Mouse (Mus musculus) intestine, embryonic 16.5 days (tissue): ENCODE data around the gene Usp49. TPM values are rescaled to one million over a fixed set of nuclear protein-coding genes. Genes with fewer than 3 reads are reported as not detected.
A peak's percentile ranks its signal among the peaks of the same experiment; 100 is the strongest.
"Not testable (repeated sequence)": the region's sequence is repeated elsewhere in the genome, so short reads cannot be mapped to it uniquely, and the experiment has no call there.

Experiments used
- ATAC-seq: fragments of 200-750 bp; cut with Nextera tagmentation; 2 replicates; pipeline ENCODE4 v1.8.0; 2017; ENCODE audit warnings: moderate TSS enrichment, moderate library complexity
- H3K27ac ChIP-seq: fragments of 300-500 bp; sonication (generic); 2 replicates; pipeline ENCODE4 v1.5.1; 2014; ENCODE audit warnings: mild to moderate bottlenecking, low read length
- H3K27me3 ChIP-seq: fragments of 300-500 bp; sonication (generic); replicated peaks from 2 replicates; pipeline ENCODE4 v1.6.1; 2014; ENCODE audit warnings: low read length, control low read depth, mixed read lengths; ENCODE audit not compliant: control insufficient read depth, insufficient read depth
- H3K36me3 ChIP-seq: fragments of 300-500 bp; sonication (generic); 2 replicates; pipeline ENCODE4 v1.6.1; 2014; ENCODE audit warnings: low read length, control low read depth; ENCODE audit not compliant: control insufficient read depth, insufficient read depth
- H3K4me1 ChIP-seq: fragments of 300-500 bp; sonication (generic); 2 replicates; pipeline ENCODE4 v1.6.1; 2014; ENCODE audit warnings: low read length, control low read depth, mixed read lengths; ENCODE audit not compliant: control insufficient read depth, insufficient read depth
- H3K4me2 ChIP-seq: fragments of 300-500 bp; sonication (generic); 2 replicates; pipeline ENCODE4 v1.6.1; 2014; ENCODE audit warnings: low read depth, low read length, control low read depth
- H3K4me3 ChIP-seq: fragments of 300-500 bp; sonication (generic); 2 replicates; pipeline ENCODE4 v1.5.1; 2014; ENCODE audit warnings: mild to moderate bottlenecking, low read length
- H3K9ac ChIP-seq: fragments of 300-500 bp; sonication (generic); 2 replicates; pipeline ENCODE4 v1.6.1; 2014; ENCODE audit warnings: low read depth, low read length
- H3K9me3 ChIP-seq: fragments of 300-500 bp; sonication (generic); 2 replicates; pipeline ENCODE4 v1.6.1; 2016; ENCODE audit warnings: low read length, control low read depth; ENCODE audit not compliant: control insufficient read depth
- WGBS: fragments of 180-500 bp; shearing (Covaris S2); extraction: QIAGEN DNeasy Blood & Tissue Kit; methylation state at CpG from one replicate; pipeline ENCODE4 v1.1.7; 2014; 5-methylcytosine and 5-hydroxymethylcytosine counted together
- polyA plus RNA-seq: library from polyadenylated mRNA; unstranded; fragments of >200 nt; fragmentation: Nextera tagmentation; extraction: Ambion mirVana; gene quantifications from 2 replicates; pipeline ENCODE4 v1.2.1, GENCODE M21; 2015

The Usp49 gene
- polyA plus RNA-seq, 1 experiment from 2014 or later, result 3.8 TPM

DNA sequence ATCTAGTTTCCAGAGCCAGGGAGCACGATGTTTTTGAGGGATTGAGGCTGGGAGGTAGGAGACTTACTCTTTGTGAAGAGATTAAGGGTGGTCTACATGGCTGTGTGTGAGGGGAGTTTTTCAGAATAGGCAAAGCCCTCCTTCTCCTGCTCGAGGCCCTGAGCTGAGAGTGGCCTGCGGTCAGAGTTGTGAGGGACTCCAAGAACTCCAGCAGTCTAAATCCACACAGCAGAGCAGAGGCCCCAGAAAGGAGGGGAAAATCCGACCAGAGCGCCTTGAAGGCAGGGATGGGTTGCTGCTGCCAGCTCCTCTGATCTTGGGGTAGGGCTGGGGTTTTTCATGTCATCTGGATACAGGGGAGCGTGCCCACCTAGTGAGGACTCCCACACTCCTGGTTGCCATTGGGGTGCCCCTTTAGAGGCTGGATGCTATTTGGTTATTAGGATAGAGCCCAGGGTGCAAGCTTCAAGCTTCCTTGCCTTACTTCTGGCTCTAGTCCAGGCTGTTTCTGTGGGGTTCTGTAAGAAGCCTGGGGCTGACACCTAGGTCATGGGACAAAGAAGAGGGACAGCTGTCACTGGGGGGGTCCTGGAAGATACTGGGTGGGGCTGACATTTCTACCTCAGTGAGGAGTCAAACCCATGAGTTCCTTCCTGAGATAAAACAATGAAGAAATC is 34.2 kb upstream of the Usp49 start:
- Histone ChIP-seq H3K27ac (peak overlapping the region; percentile 99), H3K9me3 (no peaks in the 10 kb centered on the region), H3K4me2 (peak overlapping the region; percentile 71), H3K4me1 (peaks cover 34% of the 10 kb centered on the region), H3K36me3 (peaks cover 21% of the 10 kb centered on the region), H3K4me3 (peak overlapping the region; percentile 95), H3K27me3 (no peaks in the 10 kb centered on the region), H3K9ac (peak overlapping the region; percentile 81)
- 15% methylated on average over 6 of the region's 6 CpGs for WGBS
- ATAC-seq, result peak; percentile 0; the same call in 1 of the 2 replicates

DNA sequence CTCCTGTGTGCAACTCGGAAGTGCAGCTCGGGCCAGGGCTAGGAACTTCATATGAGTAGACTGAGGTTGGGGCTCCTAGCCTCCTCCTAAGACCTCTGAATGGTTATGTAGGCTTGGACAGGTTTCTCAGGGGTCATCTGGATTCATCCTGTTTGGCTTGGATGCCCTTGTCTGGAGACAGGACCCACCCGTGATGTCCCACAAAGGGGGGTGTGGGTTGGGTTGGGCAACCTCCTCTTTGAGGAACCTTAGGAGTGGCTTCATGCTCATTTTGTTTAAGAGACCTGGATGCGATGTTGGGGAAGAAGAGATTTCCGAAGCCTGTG is 33.7 kb upstream of the Usp49 start:
- H3K27me3 ChIP-seq, result no peaks in the 10 kb centered on the region
- H3K27ac ChIP-seq, result peak overlapping the region; percentile 99
- H3K36me3 ChIP-seq, result peaks cover 24% of the 10 kb centered on the region
- H3K4me2 ChIP-seq, result peak overlapping the region; percentile 71
- H3K9ac ChIP-seq, result peak overlapping the region; percentile 81
- H3K4me1 ChIP-seq, result peaks cover 34% of the 10 kb centered on the region
- no peak for ATAC-seq
- no peaks in the 10 kb centered on the region for H3K9me3 ChIP-seq
- H3K4me3 ChIP-seq, result peak overlapping the region; percentile 95
- 33% methylated on average over 5 of the region's 5 CpGs for WGBS

DNA sequence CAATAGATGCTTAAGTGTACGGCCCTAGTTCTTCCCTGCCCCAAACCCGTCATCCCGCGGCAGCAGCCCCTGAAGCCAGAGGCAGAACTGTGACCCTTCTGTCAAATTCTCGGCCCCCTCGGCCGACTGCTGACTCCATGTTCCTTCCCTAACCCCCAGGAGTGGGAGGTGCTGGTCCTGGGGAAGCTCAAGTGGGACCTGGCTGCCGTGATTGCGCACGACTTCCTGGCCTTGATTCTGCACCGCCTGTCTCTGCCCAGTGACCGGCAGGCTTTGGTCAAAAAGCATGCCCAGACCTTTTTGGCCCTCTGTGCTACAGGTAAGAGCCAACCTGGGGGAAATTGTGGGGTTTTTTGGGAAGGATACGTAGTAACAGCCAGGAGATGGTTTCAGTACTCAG is 33.2 kb upstream of the Usp49 start:
- peaks cover 24% of the 10 kb centered on the region for H3K36me3 ChIP-seq
- 58% methylated on average over 13 of the region's 13 CpGs for WGBS

DNA sequence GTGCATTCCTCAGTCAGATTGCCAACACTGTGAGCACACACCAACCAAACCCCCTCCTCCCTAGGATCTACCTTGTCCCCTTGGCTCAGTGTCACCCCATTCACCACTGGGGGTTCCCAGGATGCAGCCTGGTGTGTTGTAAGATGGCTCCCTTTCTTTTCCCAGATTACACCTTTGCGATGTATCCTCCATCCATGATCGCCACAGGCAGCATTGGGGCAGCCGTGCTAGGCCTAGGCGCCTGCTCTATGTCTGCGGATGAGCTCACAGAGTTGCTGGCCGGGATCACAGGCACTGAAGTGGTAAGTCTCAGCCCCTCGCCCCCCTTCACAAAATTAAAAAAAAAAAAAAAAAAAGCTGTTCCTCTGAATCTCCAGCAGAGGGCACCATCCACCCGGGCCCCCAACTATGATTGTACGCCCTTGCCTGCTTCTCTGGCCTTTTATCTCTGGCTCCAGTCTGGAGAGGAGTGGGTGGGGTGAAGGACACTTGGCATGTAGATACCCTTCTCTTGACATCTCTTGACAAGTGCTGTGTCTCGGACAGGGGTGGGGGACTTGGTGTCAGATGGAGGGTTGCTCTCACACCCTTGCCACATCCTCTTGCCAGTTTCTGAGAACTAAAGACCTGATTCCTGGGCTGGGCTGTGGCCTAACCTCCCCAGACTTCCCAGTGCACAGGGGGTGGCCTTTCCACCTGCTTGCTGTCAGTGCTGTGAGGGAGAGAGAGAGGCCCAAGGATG is 32.5 kb upstream of the Usp49 start:
- no peak for ATAC-seq
- Histone ChIP-seq H3K9ac (peak overlapping the region; percentile 81), H3K9me3 (no peaks in the 10 kb centered on the region), H3K27me3 (no peaks in the 10 kb centered on the region), H3K4me3 (peak overlapping the region; percentile 95; the same call in 1 of the 2 replicates), H3K36me3 (peaks cover 24% of the 10 kb centered on the region), H3K4me1 (peaks cover 29% of the 10 kb centered on the region), H3K4me2 (peak overlapping the region; percentile 71), H3K27ac (peak overlapping the region; percentile 99)
- WGBS, result 20% methylated on average over 10 of the region's 10 CpGs

More for the DNA sequence above, 33.2 kb upstream of the Usp49 start:
- H3K9me3 ChIP-seq, result no peaks in the 10 kb centered on the region
- H3K27me3 ChIP-seq, result no peaks in the 10 kb centered on the region
- H3K9ac ChIP-seq, result peak overlapping the region; percentile 81
- H3K4me2 ChIP-seq, result peak overlapping the region; percentile 71
- peak overlapping the region; percentile 99 for H3K27ac ChIP-seq
- peaks cover 34% of the 10 kb centered on the region for H3K4me1 ChIP-seq
- ATAC-seq, result no peak
- H3K4me3 ChIP-seq, result peak overlapping the region; percentile 95

DNA sequence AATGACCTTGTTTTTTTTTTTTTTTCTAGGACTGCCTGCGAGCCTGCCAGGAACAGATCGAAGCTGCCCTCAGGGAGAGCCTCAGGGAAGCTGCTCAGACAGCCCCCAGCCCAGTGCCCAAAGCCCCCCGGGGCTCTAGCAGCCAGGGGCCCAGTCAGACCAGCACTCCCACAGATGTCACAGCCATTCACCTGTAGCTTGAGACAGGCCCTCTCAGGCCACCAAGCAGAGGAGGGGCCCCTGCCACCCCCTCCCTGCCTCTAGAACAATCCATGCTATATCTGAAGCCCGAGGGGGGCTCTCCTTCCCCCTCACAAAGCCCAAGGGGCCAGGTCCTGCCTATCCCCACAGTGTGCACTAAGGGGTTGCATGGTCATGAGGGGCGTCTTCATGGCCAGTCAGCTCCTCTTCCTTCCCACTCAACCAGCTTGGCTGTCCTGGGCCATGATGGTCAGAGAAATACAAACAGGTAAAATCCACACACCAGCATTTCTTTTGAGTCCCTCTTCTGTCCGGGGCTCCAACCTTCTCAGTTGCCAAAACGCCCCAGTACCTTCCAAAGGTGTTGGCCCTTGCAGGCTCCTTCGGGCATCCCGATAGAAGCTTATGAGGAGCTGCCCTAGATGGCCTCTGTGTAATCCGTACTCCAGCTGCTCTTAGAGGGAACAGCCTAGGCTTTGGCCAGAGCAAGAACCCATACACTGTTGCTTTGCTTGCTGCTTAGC is 31.7 kb upstream of the Usp49 start:
- not testable (repeated sequence) for H3K9ac ChIP-seq, H3K4me2 ChIP-seq, H3K27ac ChIP-seq, H3K4me3 ChIP-seq, H3K27me3 ChIP-seq, ATAC-seq, H3K9me3 ChIP-seq
- H3K36me3 ChIP-seq, result peaks cover 24% of the 10 kb centered on the region
- peaks cover 29% of the 10 kb centered on the region for H3K4me1 ChIP-seq
- 81% methylated on average over 10 of the region's 10 CpGs for WGBS

DNA sequence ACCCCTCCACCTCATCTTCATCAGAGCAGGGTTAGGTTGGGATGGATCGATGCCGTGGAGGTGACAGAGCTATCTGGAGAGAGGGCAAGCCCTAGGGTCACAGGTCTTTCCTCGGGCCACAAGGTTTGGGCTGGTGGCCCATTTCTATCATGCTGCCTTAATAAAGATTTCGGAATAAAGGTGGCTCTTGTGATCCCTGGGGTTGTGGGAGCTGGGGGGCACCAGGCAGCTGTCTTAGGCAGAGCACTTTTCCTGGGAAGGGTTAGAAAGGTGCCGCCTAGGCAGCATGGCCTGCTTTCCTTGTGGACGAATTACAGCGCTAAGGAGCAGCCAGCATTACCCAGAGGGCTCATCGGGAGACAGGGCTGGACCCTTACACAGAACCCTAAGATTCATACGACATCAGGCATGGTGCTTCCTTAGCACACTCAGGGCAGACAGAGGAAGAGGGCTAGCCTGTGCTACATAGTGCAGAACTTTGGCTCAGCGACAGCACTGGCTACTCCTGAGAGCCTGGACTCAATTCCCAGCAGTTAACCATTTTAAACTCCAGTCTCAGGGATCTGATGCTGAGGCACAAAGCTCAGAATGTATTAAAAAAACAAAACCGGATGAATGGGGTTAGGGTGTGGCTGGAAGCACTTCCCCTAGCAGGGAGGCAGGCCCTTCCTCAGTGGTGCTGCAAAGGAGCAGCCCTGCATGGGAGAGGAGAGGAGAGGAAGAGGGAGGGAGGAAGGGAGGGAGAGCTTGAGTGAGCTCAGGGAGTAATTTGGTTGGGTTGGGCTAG is 30.8 kb upstream of the Usp49 start:
- Histone ChIP-seq H3K4me1 (peaks cover 29% of the 10 kb centered on the region), H3K4me2 (no peak overlapping the region), H3K27ac (peak overlapping the region; percentile 52; the same call in 1 of the 2 replicates), H3K36me3 (peaks cover 24% of the 10 kb centered on the region), H3K9ac (0 out of 2 replicates have a peak overlapping the region, but pooled peaks have one; percentile 32), H3K4me3 (no peak overlapping the region), H3K27me3 (no peaks in the 10 kb centered on the region), H3K9me3 (no peaks in the 10 kb centered on the region)
- 75% methylated on average over 11 of the region's 11 CpGs for WGBS
- ATAC-seq, result no peak

DNA sequence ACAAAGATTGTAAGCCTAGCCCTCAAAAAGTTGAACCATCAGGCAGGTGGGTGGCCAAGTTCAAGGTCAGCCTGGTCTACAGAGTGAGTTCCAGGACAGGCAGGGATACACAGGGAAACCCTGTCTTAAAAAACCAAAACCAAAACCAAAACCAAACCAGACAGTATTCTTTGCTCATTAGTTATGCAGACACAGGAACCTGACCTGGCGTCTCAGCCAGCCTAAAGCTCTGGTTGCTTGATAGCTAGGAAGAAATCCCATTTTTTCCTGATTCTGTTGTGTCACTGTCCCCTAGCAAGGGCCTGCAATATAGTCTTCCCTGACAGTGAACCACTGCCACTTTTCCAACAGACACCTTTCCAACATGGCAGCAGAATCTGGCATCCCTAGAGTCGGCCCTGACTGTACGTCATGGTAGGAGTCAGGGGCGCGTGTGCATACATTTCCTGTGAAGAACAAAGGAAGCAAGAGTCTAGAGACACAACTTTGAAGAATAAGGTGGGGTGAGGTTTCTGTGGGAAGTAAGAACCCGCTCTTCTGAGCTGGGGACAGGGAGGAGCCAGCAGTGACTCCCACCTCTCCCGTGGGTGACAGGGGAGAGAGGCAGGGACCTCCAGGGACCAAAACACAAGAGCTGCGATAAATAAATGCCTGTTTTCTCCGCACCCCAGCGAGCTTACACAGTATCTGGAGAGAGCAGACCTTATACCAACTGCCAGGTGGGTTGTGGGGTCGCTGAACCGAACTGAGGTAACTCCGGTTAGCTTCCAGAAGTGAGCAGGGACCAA is 29.7 kb upstream of the Usp49 start:
- Histone ChIP-seq H3K36me3 (peaks cover 24% of the 10 kb centered on the region), H3K27me3 (no peaks in the 10 kb centered on the region), H3K27ac (peak overlapping the region; percentile 35), H3K4me1 (peaks cover 25% of the 10 kb centered on the region), H3K9ac (no peak overlapping the region), H3K4me3 (no peak overlapping the region), H3K4me2 (no peak overlapping the region), H3K9me3 (no peaks in the 10 kb centered on the region)
- 86% methylated on average over 13 of the region's 13 CpGs for WGBS
- ATAC-seq, result no peak

DNA sequence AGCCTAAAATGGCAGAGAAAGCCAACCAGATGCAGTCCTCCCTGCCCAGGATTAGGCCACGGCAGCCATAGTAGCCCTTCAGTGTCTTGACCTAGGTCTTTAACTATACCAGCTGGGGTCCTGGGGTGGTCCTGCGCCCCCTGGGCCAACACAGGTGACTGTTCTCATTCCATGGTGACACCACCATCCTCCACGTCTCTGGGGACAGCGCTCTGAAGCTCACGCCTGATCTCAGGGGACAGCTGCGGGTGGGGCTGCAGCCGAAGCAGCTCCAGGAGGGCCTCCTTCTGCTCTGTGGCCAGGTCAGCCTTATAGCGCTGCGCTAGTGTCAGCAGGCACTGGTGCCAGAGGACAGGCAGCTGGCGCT is 29.1 kb upstream of the Usp49 start:
- no peak for ATAC-seq
- peaks cover 24% of the 10 kb centered on the region for H3K36me3 ChIP-seq
- no peaks in the 10 kb centered on the region for H3K27me3 ChIP-seq
- WGBS, result 86% methylated on average over 10 of the region's 10 CpGs
- H3K4me2 ChIP-seq, result no peak overlapping the region
- no peak overlapping the region for H3K4me3 ChIP-seq
- H3K9me3 ChIP-seq, result no peaks in the 10 kb centered on the region
- H3K27ac ChIP-seq, result no peak overlapping the region
- no peak overlapping the region for H3K9ac ChIP-seq
- H3K4me1 ChIP-seq, result peaks cover 21% of the 10 kb centered on the region
